Mouse (Mus musculus) erythroblast, adult 5-6 weeks (primary cell): ENCODE results near the gene Iqsec1. TPM values are rescaled to one million over a fixed set of nuclear protein-coding genes. Genes with fewer than 3 reads are reported as not detected.
"Not testable (repeated sequence)": the region's sequence is repeated elsewhere in the genome, so short reads cannot be mapped to it uniquely, and the experiment has no call there.

Source experiments
- ATAC-seq: replicated peaks from 2 replicates; pipeline ENCODE4 v1.8.0; 2016; ENCODE audit warnings: moderate number of reproducible peaks, mild to moderate bottlenecking, moderate TSS enrichment, inconsistent platforms; ENCODE audit not compliant: poor library complexity, low FRiP score, severe bottlenecking
- total RNA-seq, 2 experiments: library from RNA; stranded (forward) in 1 of 2; stranded (reverse) in 1 of 2; fragments of 150-400 nt in 1 of 2; fragments of 200-764, 138-1000 nt in 1 of 2; gene quantifications; 2 replicates each; pipeline versions ENCODE4 v1.2.3 to v1.2.4; 2015 to 2017; ENCODE audit warnings: low replicate concordance in 2 of 2

Gene Iqsec1
- total RNA-seq, 2 experiments from 2014 or later, result 104 to 118 TPM

DNA sequence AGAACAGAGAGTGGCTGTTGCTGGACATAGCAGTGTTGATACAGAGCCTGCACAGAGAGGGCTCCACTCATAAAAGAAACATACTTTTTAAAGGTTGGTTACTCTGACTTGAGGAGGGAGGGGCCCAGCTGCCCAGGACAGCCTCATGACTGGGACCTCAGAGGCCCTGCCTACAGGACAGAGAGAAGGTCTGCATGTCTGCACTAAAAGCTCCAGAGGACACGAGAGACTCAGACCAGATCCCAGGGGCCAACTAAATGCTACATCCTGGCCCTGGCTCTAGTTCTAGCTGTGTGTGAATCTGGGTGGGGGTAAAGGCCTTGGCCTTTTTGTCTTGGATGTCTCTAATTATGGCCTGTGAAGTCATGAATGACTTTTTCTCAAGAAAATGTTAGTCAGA, 288.4 kb downstream of the Iqsec1 start:
- ATAC-seq, result no peak

DNA sequence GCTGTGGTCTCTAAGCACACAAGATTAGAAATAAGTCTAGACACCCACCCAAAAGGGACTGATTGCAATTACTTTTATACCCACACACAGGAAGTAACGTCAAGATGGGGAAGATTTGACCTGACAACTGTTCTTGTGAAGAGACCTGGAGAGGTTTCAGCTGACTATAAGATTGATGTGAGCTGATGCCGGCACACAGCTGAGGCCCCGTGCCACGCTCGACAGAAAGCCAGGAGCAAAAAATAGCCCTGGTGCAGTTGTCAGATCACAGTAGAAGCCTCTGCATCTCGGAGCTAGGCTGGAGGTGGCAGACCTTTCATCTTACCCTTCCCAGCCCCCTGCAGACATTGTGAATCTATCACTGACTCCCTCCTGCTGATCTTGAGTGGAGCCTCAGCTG, 289.6 kb downstream of the Iqsec1 start:
- no peak for ATAC-seq

DNA sequence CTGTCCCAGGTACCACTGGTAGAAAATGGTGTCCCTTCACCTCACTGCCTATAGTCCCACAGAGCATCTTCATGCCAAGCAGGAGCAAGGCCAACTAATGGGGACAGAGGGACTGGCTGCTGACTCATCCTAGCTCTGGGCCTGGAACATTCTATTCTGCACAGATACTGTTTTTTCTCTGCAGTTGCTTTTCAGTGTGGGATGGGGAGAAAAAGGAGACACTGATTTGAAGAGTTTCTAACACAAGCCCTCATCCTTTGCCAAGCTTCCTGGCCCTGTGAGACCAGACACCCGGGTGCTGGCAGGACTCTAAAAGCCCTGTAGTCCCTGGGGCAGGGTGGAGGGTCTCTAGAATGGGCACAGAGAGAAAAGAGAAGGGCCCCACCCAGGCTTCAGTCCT, 292.7 kb downstream of the Iqsec1 start:
- peak; percentile 38; the same call in 1 of the 2 replicates for ATAC-seq

DNA sequence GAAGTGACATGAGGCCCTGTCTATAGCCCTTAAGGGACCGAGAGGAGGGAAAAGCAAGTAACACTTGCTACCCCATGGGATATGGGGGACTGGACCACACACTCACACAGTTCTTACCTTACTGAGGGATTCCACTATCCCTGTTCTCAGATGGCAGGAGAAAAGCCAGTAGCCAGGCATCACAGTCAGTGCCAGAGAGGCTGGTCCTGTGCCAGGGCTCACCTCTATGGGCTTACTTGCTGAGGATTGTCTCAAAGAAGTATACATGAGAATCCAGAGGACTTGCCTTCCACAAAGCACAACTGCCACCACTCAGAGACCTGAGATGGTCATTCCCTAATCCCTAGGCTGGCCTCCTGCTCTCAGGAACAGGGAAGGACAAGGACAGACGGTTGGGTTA, 296.1 kb downstream of the Iqsec1 start:
- no peak for ATAC-seq

DNA sequence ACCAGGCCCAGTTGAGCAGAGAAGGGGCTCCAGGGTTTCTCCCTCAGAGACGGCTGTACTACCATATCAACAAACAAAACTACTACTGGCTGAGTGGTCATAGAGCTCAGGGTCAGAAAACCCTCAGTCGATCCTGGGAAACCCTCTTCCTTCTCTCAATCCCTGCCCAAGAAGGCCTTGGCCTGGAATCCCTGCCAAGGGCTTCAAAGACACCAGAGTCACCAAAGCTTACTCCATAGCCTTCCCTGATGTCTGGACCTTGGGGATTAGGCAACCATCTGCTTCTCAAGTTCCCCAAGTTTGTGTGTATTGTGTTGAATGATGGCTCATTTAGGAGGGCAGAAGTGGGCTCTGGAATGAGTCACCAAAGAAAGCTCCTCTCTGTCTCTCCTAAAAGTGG, 296.6 kb downstream of the Iqsec1 start:
- no peak for ATAC-seq

DNA sequence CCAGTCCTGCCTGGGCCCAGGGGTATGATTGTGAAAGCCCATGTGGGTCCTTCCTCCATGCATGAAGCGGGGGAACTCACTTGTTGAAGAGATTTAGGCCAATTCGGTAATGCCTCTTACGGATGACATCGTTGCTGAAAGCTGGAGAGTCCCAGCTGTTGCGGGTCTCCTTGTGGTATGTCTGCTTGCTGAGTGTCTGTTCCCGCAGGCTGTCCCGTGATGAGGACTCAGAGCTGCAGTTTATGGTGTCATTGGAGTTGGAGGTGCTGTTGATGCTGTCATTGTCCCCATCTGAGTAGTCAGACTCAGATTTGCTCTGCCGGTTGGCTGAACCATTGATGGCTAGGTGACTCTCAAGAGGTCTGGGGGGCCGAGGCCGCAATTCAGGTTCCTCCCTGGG, 299.0 kb downstream of the Iqsec1 start:
- no peak for ATAC-seq

DNA sequence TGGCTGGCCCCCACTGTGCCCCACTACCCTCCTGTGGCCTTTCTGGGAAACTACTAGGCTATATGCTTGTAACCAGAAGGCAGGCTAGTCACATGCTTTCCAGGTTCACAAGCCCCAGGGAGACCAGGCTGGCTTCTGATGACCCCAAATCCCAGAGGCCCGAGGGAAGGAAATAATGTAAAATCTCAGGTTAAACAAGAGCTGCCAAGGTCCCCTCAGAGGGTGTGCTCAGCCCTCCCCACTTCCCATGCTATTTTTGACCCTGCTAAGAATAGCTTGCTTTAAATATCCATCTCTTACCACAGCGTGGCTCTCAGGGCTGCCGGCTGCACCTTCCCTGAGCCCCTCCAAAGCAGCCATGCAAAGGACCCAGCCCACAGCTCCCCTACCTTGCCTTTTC, 299.7 kb downstream of the Iqsec1 start:
- ATAC-seq, result no peak

DNA sequence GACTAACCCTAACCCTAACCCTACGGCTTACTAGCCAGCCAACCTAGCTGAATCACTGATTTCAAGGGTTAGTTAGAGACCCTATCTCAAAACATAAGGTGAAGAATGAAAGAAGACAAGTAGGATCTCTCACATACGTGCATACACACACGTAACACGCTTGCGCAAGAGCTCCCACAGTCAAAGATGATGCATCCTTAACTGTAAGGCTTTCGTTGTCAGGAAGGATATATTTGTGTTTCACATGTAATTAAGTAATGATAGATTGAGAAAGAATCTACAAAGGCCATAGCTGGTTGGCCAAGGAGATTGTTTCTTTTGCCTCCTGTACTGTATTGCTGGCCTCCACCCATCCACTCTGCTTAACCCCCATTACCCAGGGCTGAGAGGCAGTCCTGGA, 300.5 kb downstream of the Iqsec1 start:
- no peak for ATAC-seq

DNA sequence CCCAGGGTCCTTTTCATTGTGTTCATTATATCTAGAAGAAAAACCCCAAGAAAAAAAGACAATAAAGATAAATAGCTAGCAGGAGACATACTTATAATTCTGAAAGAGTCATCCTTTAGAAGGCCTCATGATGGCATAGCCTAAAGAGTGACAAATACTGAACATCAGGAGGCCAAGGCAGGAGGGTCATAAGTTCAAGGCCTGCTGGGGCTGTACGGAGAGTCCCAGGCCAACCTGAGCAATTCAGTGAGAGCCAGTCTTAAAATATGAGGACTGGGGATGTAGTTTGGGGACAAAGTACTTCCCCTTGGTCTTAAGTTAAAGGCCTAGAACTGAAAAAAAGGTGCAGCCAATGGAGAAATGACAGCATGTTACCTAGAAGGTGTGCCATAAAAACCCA, 301.7 kb downstream of the Iqsec1 start:
- no peak for ATAC-seq

DNA sequence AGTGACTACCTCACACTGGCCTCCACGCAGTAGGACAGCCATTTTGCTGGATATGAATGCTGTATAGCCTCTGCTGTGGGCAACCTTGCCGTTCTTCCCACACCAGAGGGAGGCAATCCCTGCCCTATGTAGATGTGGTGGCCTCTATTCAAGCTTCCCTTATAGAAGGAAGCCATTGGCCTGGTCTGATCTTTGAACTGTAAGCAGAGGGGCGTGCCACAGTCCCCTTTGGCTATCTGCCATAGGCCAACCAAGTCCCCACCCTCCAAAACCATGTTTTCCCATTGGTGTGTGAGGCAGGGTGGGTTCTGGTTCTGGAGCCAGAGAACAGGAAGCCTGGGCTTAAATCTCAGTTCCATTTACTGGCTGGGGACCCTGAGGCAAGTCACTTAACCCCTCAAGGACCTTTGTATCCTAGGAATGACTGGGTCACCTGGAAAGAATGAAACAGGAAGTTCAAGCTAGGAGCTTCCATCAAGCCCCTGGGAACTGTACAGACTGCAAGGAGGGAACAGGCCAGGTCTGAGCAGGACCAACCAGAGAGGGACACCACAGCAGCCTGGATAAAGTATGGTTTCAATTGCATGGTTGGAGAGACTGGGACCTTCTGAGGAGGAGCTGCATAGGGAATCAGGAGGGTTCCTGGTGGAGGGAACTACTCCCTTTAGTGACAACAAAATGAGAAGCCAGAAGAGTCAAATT, 304.5 kb downstream of the Iqsec1 start:
- 0 out of 2 replicates have a peak, but pooled peaks have one; percentile 6 for ATAC-seq

DNA sequence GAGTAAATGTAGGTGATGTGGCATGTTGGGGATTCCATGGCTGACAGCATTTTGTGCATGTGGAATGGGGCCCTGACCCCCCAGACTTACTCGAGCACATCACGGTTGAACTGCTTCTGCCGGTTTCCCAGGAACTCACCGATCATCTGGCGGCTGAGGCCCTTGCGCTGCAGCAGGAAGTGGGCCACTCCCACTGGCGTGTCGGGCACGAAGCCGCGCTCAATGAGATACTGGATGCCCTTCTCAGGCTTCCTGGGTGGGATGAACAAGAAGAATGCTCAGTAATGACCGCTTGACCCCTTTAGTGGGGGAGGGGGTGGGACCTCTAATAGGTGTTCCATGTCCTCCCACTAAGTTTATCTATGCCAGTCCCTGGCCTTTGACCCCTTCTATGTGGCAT, 308.1 kb downstream of the Iqsec1 start:
- ATAC-seq, result no peak

DNA sequence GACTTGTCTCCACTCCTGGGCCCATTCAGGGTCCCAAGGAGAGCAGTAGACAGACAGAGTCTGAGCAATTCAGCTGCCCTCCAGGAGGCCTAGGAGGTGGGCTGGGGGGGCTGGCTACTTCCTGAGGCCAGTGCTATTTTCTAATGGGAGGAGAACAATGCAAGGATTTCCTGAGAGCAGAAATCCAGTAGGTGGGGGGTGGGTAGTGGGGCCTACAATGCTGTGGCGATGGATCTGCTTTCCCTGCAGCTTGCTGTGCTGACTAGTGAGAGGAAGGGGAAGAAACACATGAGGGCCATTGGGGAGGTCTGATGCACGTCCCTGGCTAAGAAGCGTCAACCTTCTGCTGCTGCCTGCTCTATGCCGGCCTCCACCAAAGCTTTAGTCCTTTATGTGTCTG, 309.7 kb downstream of the Iqsec1 start:
- ATAC-seq, result no peak

DNA sequence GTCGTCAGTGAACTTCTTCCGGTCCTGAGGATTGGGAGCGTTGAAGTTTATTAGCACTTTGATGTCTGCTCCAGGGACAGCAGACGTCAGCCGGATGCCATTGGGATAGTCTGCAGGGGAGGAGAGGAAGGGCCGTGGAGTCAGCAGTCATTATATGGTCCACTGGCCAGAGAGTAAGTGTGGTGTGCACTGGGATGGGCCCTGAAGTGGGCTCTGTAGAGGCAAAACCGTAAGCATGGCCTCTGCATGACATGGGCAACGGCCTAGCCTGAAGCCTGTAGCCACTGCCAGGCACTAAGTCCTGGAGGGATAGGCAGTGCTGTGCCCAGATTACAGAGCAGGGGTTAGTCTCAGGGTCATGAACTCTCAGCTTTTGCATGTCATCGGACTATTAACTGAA, 319.8 kb downstream of the Iqsec1 start:
- ATAC-seq, result no peak

DNA sequence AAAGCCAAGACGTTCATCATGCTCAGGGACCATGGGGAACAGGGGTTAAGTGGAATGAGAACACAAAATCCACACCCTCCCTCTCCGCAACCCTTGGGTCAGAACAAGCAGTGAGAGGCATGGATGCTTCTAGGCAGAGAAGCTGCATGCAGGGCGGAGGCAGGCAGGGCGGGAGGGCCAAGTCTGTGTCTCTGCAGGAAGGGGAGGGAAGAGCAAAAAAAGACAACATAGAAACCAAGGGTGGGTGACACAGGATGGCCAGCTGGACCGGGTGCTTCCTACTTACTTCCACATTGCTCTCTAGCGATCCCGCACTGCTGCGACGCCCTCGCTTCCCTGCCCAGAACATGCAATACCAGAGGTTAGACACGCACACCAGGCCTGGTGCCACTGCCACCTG, 324.7 kb downstream of the Iqsec1 start:
- no peak for ATAC-seq

DNA sequence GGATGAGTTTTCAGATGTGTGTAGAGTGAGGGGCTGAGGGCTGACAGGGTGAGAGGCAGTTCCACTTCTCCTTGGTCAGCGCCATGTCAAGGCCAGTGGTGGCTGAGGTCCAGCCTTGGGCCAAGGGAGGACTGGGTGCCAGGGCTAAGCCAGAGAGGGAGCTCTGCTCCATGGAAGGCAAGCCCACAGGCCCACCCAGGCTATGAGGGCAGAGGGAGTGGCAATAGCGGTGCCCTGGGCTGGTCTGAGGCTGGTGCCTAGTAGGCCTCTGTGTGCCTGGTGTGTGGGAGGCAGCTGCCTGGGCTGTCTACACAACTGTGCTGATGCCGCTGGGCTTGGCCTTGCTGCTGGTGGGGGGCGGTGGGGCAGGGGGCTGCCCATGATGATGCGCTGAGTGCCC, 326.3 kb downstream of the Iqsec1 start:
- ATAC-seq, result no peak

DNA sequence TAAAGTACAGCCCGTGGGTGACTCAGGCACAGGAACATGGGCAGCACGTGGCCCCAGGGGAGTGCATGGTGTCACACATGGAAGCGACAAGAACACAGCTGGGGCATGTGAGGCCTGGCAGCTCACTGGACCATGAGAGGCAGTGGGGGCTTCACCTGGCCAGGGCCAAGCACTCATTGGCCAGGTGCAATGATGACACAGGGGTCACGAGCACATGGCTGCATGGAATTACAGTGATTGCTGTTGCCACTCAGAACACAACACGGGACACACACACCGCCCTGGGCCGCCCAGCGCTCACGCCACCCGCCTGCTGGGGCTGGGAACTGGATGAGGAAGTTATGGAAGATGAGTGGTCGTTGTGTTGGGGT, 327.5 kb downstream of the Iqsec1 start:
- peak; percentile 7; the same call in 1 of the 2 replicates for ATAC-seq

DNA sequence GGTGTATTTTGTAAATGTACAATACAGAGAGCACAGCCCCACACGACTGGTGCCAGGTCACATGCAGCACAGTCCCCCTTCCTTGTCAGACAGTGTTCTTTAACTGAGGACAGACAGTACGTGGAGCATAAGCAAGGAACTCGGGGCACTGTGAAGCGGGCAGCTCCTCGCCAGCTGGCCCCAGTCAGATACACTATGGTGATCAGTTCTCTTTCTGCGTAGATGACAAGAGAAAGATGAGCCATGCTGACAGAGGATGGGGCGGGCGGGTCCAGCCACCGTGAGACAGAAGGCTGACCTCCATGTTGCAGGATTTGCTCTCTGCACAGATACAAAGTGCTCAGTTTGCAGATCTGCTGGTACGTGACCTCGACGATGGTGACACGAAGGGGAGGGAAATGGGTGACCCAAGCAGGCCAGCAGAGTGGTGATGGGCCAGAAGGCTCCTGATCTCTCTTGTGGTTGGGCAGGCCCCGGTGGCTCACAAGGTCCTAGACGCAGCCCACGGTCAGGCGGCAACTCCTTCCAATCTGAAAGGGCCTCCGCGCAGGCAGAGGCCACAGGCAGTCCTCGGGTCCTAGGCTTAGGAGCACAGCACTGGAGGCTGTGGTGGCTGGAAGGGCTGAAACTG, 328.0 kb downstream of the Iqsec1 start:
- peak; percentile 4; the same call in 1 of the 2 replicates for ATAC-seq

DNA sequence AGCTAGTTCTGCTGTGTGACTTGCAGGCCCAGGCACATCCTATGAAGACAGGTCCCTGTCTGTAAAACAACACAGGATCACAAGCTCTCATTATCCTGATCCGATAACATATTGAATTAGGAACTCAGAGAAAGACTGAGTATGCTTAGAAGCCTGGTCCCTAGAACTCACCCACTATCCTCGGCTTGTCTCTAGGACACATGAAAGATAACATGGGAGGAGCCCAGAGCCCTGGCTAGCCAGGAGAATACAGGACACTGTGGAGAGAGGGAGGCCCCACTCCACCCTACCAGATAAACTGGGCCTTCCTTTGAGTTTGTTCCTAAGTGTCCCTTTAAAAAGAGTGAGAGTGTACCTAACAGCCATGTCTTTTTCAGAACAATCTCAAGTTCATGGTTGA, 328.6 kb downstream of the Iqsec1 start:
- ATAC-seq, result 0 out of 2 replicates have a peak, but pooled peaks have one; percentile 24

DNA sequence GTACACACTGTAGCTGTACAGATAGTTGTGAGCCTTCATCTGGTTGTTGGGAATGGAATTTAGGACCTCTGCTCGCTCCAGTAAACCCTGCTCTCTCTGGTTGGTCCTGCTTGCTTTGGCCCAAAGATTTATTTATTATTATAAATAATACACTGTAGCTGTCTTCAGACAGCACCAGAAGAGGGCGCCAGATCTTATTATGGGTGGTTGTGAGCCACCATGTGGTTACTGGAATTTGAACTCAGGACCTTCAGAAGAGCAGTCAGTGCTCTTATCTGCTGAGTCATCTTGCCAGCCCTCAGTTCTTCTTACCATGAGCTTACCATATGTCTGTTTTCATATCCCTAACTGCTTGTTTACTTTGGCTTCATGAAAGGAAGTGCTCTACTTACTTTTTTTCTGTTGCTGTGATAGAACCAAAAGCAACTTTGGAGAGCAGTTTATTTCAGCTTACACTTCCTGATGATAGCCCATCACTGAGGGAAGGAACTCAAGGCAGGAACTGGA, 332.1 kb downstream of the Iqsec1 start:
- ATAC-seq, result not testable (repeated sequence)

DNA sequence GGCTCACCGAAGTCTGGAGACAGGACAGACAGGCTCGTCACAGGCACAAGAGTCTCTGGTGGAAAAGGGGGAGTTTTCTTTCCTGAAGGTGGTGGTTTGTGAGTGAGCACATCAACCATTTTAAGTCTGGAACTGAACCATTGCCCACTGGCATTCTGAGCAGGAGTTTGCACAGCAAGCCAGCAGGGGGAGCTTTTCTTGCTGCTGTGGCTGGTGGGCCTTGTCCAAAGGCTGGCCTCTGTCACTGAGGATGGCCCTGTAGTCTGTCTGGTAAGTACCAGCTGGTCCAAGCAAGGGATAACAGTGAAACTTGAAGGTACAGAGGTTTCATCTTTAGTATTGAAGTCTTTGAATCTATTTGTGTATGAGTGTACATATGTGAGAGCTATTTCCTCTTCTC, 334.7 kb downstream of the Iqsec1 start:
- peak; percentile 71 for ATAC-seq

DNA sequence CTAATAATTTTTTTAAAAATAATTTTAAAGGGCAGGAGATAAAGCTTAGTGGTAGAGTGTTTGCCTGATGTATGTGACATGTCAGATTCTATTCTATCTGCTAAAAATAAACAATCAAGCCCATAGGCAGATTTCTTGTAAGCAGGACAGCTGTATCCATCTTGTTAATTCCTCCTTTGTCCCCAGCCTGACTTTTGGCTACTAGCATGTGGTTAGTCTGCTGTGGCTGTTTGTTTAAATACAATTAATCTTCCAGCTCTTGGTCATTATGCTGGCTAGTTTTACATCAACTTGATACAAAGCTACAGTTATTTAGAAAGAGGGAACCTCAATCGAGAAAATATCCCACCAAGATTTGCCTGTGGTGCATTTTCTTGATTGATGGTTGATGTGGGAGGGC, 337.9 kb downstream of the Iqsec1 start:
- no peak for ATAC-seq

DNA sequence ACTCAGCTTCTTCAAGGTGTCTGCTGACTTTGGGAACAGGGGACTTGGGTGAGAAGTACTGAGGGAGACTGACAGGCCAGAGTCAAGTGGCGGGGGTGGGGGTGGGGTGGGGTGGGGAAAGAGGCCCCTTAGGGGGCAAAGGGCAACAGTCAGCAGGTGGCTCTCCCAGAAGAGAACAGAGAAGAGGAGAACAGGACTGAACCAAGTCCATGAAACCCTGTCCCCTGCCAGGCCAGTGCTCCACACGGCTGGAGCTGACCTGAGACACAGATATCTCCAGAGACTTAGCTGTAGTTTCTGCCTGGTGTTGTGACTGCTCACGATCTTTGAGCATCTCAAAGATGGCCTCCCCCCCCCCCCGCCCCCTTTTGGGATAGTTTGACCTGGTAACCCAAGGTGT, 339.2 kb downstream of the Iqsec1 start:
- ATAC-seq, result no peak
